Mouse (Mus musculus): Measurements from ENCODE around the gene A2ml1.
"Not testable (repeated sequence)": the region's sequence is repeated elsewhere in the genome, so short reads cannot be mapped to it uniquely, and the experiment has no call there.

A2ml1 gene

GRCm38 (mm10) chr6:128581508-128581907 is at the start of gene A2ml1:
Gene A2ml1, minus strand, starts transcription at chr6:128581608.
- no peak for DNase-seq (ENCODE audit: low spot score in 2 of 2)

GRCm38 (mm10) chr6:128629771-128630739 is 48.6 kb upstream of the A2ml1 start:
- DNase-seq (ENCODE audit: low spot score in 2 of 2), result peak; percentile 57 to 59

DNA sequence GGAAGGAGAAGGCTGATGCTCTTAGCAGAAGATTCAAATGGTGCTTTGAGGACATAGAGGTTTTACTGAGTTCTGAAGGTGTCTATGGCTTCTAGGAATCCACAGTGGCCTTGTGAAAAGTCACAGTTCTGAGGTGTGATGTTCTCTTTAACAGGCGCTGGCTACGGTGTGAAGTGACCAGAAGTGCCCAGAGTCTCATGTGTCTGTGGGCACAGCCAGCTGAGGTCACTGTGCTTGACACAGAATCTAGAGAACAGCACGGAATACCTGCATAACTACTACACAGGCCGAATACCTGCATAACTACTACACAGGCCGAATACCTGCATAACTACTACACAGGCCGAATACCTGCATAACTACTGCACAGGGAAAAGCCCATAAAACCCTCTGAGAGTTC is 43.8 kb upstream of the A2ml1 start:
- not testable (repeated sequence) for DNase-seq (ENCODE audit: low spot score in 2 of 2)

DNA sequence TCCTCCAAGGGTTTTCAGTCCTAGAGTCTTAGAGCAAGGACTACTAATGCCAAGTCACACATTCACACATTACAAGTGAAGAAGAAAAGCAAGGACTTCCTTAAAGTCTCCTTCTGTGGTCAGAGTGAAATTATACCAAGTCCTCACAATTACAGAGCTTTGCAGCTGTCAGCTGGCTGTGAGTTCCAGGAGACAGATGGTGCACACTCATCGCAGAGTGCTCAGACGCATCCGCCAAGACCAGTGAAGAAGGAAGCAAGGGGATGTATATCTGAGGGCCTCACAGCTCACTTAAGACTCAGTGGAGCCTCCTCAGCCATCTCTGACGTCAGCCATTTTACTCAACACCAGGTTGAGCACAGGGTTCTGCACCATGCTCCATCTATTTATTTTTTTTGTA is 43.0 kb upstream of the A2ml1 start:
- DNase-seq (ENCODE audit: low spot score in 2 of 2), result peak; percentile 25 to 36

DNA sequence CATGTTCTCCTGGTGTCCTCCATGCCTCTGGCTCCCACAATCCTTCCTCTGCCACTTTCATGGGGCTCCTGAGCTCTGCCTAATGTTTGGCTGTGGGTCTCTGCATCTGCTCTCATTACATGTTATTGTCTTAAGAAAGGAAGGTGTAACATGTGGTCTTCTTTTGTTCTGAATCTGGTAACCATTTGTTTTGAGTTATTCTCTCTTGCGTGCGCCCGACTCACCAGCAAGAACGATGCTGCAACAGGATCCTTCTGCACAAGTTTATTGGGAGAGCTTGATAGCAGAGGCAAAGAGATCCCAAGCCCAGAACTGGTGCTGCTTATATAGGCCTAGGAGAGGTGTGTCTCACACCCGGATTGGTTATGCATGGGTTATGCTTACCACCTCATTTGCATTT is 42.0 kb upstream of the A2ml1 start, which contains the start of gene Klrb1a:
Gene Klrb1a (minus strand): TSS at position 101 of the 400 bp plus-strand sequence.
- DNase-seq (ENCODE audit: low spot score in 2 of 2), result not testable (repeated sequence)

- peak; percentile 7 to 19 for DNase-seq (ENCODE audit: low spot score in 2 of 2)
These were observed 41.3 kb upstream of the A2ml1 start for GRCm38 (mm10) chr6:128622733-128623132.

- DNase-seq (ENCODE audit: low spot score in 2 of 2), result no peak
These were observed 24.9 kb upstream of the A2ml1 start for GRCm38 (mm10) chr6:128606350-128606749.

GRCm38 (mm10) chr6:128604512-128604911 is 23.1 kb upstream of the A2ml1 start:
- DNase-seq (ENCODE audit: low spot score in 2 of 2), result peak in 1 of 2 experiments; percentile 9

GRCm38 (mm10) chr6:128602463-128603201 is 21.2 kb upstream of the A2ml1 start:
- peak in 1 of 2 experiments; percentile 14 for DNase-seq (ENCODE audit: low spot score in 2 of 2)

DNA sequence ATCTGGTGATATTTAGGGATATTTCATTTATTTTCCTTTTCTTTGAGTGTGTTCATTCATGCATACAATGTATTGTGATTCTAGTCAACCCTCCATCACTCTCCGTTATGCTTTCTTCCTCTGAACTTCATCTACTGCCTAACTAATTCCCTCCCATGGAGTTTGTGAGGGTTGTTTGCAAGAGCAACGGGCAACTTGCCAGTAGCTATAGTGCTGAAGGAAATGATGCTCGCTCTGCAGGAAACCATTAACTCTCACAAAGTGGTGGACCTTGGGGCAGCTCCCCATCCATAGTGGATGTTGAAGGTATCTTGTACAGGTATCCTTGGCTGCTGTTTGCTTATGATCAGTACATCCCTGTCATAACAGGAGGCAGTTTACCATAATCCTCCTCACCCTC is 20.6 kb upstream of the A2ml1 start:
- no peak for DNase-seq (ENCODE audit: low spot score in 2 of 2)

GRCm38 (mm10) chr6:128599555-128599954 is 18.1 kb upstream of the A2ml1 start:
- no peak for DNase-seq (ENCODE audit: low spot score in 2 of 2)

DNA sequence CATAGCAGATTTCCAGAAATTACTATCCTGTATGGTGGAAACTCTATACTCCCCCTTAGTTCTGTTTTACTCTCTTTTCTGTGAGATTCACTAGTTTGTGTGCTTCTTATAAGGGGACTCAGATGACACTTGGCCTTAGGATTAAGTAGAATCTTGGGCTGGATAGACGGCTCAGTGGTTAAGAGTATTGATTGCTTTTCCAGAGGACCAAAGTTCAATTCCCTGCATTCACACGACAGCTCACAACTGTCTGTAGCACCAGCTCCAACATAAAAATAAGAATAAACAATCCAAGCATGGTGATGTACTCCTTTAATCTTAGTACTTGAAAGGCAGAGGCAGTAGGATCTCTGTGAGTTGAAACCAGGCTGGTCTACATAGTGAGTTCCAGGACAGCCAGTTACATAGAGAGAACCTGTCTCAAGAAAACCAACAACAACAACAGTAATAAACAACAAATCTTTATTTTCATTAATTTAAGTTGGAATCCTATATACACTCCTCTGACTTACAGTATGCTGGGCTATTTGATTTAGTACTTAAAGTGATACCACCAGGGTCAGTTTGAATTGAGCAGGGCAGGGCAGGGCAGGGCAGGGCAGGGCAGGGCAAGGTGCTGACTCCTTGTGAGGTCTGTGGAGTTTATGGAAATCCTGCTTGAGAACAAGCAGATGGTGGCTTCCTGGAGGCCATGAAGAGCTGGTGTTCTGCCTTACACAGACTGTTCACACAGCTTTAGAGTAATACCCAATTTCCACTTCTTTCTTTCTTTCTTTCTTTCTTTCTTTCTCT is 17.0 kb upstream of the A2ml1 start:
- no peak for DNase-seq (ENCODE audit: low spot score in 2 of 2)

GRCm38 (mm10) chr6:128597121-128597522 is 15.7 kb upstream of the A2ml1 start:
- peak; percentile 33 to 56 for DNase-seq (ENCODE audit: low spot score in 2 of 2)

DNA sequence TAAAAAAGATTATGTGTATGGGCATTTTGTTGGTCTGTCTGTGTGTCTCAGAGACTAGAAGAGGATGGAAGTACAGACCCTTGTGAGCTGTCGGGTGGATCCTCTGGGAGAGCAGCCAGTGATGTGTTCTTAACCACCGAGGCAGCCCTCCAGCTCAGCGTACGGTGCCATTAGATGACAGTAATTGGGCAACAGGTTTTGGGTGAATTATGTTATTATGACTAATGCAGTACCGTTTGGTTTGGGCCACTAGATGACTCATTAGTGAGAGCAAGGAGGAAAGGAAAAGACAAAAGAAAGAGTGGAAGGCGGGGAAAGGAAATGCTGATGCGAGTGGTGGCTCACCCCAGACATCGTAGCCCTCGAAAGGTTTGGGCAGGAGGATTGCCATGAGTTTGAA is 13.2 kb upstream of the A2ml1 start:
- no peak for DNase-seq (ENCODE audit: low spot score in 2 of 2)

- no peak for DNase-seq (ENCODE audit: low spot score in 2 of 2)
These were observed 8.0 kb upstream of the A2ml1 start for GRCm38 (mm10) chr6:128589426-128589825.

- DNase-seq (ENCODE audit: low spot score in 2 of 2), result no peak
These were observed 6.2 kb upstream of the A2ml1 start for GRCm38 (mm10) chr6:128587619-128588018.

DNA sequence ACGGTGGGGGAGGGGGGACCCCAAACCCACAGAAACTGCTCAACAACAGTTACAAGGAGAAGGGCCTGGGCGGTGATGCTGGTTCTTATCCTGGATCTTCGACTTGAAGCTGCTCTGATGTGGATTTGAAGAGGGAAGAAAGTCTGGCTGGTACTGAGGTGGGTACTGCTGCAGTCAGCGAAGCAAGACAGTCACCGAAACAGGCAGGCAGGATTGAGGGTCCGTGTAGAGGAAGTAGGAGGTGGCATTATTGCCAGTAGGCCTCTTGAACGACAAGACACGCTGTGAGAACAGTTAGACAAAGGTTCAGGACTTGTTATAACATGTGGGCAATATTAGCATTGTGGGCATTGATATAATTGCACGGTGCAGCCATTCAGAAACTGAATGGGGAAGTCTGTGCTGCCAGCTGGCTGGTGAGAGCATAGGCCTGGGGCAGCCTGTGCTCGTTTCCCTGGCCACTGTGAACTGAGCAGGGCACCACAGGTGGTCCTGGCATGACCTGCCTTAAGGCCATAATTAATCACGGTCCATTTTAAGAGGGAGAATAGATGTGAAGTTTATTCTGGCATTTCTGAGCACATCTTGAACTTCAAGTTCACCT is 4.3 kb upstream of the A2ml1 start:
- DNase-seq (ENCODE audit: low spot score in 2 of 2), result no peak

DNA sequence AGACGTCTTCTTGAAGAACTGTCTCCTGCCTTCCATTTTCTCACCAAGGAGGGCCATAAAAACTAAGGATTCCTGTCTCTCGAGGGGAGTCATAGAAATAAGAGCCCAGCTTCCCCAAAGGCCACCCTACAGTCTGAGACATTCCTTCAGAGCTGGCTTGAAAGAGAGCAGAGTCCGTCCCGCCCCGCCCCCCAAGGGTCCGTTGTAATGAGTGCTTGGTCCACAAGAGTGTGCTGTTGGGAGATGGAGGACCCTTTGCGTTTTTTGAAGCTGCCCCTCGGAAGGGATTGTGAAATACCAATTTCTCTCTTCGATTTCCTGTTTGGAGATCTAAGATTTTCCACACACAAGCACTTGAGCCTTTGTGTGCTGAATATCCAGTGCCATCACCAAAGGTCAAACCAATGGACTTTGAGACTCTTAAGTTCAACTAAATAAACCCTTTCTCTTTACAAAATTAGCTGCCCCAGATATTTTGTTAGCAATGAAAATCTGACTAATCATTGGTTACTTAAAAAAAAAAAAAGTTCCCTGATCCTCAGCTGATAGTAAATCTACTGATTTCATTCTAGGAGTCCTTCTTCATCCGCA is 2.8 kb upstream of the A2ml1 start:
- DNase-seq (ENCODE audit: low spot score in 2 of 2), result no peak

DNA sequence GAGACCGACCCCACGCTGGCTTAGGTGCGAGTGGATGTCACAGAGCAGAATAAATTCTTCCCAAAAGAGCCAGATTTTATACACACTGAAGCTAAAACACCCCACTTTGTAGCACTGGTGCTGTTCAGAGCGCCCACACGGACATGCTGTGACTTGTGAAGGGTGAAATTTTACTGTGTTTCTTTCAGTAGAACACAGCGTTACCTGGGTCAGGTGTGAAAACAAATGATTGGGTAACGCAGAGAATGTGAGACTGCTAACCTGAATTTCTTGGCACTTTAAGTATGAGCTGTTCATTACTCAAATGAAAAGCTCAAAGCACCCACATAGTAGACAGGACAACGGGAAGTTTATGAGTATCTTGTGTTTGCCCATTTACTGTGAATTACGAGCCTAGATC is 4.1 kb downstream of the A2ml1 start:
- no peak for DNase-seq (ENCODE audit: low spot score in 2 of 2)

- no peak for DNase-seq (ENCODE audit: low spot score in 2 of 2)
These were observed 14.8 kb downstream of the A2ml1 start for GRCm38 (mm10) chr6:128566589-128566988.

DNA sequence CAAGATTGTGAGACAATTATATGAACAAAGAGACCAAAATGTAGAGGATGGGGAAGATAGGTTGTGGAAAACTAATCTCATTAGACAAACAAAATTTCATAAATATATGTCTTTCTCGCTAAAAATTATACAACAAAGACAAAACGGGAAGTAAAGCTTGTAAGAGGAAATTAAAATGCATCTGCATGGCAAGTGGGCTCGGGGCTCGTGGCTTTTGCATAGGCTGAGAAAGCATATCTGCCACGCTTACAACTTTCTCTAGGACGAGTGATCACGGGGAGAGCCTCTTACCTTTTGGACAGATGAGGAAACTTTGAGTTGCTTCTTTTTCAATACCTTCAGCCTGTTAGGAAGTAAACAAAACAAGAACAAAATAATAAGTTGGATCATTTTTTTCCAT is 27.4 kb downstream of the A2ml1 start:
- DNase-seq (ENCODE audit: low spot score in 2 of 2), result no peak

Measured in right cerebral cortex, adult 2 months (tissue).